Mouse (Mus musculus): Measurements from ENCODE around the gene Olfr543.

GRCm38 (mm10) chr7:102512814-102513435, 31.4 kb upstream of the Olfr543 start:
- TF ChIP-seq EP300 (IDR thresholded peaks at IDR 0.05; ENCODE audit: low read depth in 1 of 2, low read length in 2 of 2) (no peak), KAT2A (conservative IDR thresholded peaks at IDR 0.05; ENCODE audit: low read depth, low read length) (no peak), POLR2A (IDR thresholded peaks at IDR 0.05; ENCODE audit: control insufficient read depth in 1 of 2, insufficient read depth in 1 of 2, low read depth in 1 of 2, low read length in 2 of 2, poor library complexity in 1 of 2) (no peak), BHLHE40 (IDR thresholded peaks at IDR 0.05; ENCODE audit: borderline replicate concordance, low read depth, low read length) (no peak), NELFE (IDR thresholded peaks at IDR 0.05; ENCODE audit: low read depth, low read length) (no peak), CTCF (IDR thresholded peaks at IDR 0.05 in 2 of 3, conservative IDR thresholded peaks at IDR 0.05 in 1 of 3; ENCODE audit: control insufficient read depth in 1 of 3, insufficient read depth in 1 of 3, low read depth in 2 of 3, low read length in 3 of 3, poor library complexity in 1 of 3, severe bottlenecking in 1 of 3) (peak; percentile 51 to 85 (median 84); a peak in 5 of 6 replicates), ZNF384 (IDR thresholded peaks at IDR 0.05; ENCODE audit: low read depth, low read length) (no peak), POLR2AphosphoS2 (IDR thresholded peaks at IDR 0.05; ENCODE audit: low read length) (no peak), RAD21 (IDR thresholded peaks at IDR 0.05; ENCODE audit: low read depth, low read length) (peak; percentile 84), HCFC1 (IDR thresholded peaks at IDR 0.05; ENCODE audit: low read depth, low read length) (no peak), E2F4 (IDR thresholded peaks at IDR 0.05; ENCODE audit: borderline replicate concordance, low read depth, low read length) (no peak; the same call in 1 of the 2 replicates), GABPA (IDR thresholded peaks at IDR 0.05; ENCODE audit: low read depth, low read length) (no peak), MEF2A (IDR thresholded peaks at IDR 0.05; ENCODE audit: extremely low read depth, insufficient replicate concordance, low read depth, low read length, poor library complexity, severe bottlenecking) (no peak)

Data from MEL (cell line).